Mouse (Mus musculus) cerebellum, postnatal 14 days (tissue): ENCODE measurements around the gene Lrrfip2.

Source experiments
- DNase-seq, 2 experiments: peaks; one replicate each; pipeline ENCODE4 v3.0.0; 2021; ENCODE audit warnings: mixed read lengths in 2 of 2

The Lrrfip2 gene

DNA sequence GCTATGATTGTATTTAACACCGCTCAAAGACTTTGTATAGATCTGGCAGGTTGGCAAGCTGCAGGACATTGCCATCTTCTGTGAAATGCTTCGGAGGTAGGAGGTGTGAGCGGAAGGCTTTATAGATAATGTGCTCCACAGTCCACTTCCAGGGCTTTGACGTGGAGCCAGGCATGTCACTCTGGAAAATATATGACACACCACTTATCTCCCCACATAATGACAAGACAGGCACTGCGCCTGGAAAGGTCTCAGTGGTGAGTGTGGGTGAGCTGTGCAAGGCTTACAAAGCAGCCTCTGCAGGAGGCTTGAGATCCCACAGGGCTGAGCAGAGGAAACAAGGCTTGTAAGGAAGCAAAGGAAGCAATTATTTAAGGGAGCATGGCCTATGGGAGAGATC, 111.1 kb downstream of the Lrrfip2 start:
- DNase-seq: no peak

- no peak for DNase-seq
Measured at GRCm38 (mm10) chr9:111234701-111235100, 117.3 kb downstream of the Lrrfip2 start.

DNA sequence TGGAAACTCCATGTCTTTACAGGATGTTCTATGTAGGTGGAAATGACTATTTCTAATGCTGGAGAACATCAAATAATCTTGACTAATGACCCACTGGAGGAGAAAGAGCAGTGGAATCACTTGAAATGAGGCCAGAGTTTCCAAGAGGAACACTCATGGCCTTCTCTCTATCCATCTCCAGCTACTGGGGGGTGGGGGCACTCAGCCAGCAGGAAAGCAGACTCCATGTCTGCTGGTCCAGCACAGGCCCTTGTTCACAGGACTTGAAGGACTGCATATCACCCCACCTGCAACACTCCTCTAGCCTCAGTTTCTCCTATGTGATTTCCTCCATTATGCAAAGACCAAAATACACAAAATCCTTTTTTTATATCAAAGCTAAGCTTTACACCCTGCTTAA, 120.3 kb downstream of the Lrrfip2 start:
- DNase-seq: peak; percentile 43 to 44

DNA sequence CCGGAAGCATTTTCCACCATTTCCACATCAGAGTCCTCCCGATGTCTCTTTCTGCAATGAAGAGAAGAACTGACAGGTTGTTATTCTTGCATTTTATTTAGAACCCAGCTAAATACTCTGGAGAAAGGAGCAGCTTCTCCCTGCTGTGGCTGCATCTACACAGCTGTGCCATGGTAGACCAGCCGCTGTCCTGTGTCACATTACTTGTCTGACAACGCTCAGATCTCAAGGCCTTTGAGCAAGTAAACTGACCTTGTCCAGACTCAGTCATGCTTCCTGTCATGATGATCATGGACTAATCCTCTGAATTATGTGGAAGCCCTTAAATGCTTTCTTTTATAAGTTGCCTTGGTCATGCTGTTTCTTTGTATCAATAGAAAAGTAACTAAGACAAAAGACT, 122.4 kb downstream of the Lrrfip2 start:
- no peak for DNase-seq

- no peak for DNase-seq
Measured at GRCm38 (mm10) chr9:111243384-111243783, 126.0 kb downstream of the Lrrfip2 start.

DNA sequence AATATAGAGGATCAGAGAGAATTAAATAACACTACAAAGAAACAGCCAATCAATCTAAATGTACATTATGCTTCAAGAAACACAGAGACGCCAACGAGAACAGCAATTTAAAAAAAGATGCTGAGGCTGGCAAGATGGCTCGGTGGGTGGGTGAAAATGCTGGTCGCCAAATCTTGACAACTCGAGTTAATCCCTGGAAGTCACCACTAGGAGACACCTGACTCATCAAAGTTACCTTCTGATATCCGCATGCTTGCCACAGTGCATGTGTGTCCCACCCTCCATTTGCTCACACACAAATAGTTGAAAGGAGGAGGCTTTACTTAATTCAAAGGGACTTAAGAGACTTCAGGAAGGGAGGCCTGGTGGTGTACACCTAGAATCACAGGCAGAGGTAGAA, 128.2 kb downstream of the Lrrfip2 start:
- no peak for DNase-seq

GRCm38 (mm10) chr9:111247682-111248246, 130.4 kb downstream of the Lrrfip2 start:
- peak in 1 of 2 experiments; percentile 29 for DNase-seq

GRCm38 (mm10) chr9:111252161-111252869, 134.9 kb downstream of the Lrrfip2 start:
- DNase-seq: no peak

- no peak for DNase-seq
Measured at GRCm38 (mm10) chr9:111260360-111260985, 143.1 kb downstream of the Lrrfip2 start.

GRCm38 (mm10) chr9:111261356-111261755, 144.0 kb downstream of the Lrrfip2 start:
- no peak for DNase-seq

DNA sequence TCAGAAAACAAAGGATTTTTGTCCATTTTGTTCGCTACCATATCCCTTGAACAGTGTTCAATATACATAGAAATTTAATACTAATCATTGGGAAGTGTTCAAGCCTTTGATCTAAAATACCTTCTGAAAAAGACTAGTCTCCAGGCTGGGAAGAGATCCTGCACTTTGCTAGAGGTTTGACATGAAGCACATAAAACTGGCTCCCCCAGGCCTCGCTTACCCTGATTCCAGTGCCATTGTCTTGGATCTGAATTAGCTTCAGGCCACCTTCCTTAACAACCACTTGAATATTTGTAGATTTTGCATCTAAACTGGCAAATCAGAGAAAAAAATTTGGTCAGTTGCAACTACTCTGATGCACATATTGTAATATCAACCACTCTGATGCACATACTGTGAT, 150.6 kb downstream of the Lrrfip2 start:
- no peak for DNase-seq

GRCm38 (mm10) chr9:111270606-111271005, 153.2 kb downstream of the Lrrfip2 start:
- no peak for DNase-seq

DNA sequence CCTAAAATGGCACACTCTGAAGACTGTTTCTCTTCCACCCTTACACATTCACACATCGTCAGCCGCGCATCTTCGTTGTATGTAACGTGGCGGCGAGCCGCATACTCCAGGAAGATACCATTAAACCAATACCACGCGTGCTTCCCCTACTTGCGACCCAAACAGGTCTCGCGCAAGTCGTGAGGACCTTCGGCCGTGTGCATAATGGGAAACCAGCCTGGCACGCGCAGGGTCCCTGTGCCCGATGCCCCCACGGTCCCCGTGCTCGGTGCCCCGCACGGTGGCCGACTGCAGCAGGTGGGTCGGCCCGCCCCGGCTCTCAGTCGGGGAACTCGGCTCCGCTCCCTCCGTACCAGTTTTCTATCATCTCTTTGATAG, 153.7 kb downstream of the Lrrfip2 start:
- DNase-seq: peak in 1 of 2 experiments; percentile 83

DNA sequence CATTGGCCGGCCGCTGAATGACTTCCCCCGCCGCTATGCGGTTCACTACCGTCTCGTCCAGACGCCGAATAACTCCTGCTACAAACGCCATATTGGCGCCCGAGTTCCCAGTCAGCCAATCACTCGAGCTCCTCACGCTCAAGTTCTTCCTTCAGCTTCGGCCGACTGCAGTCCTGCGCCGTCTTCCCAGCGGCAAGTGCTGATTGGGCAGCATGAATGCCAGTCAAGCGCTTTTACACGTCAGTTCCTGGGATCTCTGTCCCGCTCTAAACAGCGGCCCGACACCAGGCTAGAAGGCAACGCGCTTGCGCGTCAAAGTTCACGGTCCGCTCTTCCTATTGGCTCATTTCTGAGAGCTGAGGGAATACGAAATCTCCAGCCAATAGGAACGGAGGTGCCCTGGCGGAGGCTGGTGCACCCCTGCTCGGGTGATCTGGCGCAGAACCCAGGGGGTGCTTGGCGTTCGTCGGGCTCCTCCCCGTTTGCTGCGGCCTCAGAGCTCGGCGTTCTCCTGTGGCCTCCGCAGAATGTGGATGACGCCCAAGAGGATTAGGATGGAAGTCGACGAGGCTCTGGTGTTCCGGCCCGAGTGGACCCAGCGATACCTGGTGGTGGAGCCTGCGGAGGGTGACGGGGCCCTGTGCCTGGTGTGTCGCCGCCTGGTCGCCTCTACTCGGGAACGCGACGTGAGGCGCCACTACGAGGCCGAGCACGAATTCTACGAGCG, 154.2 kb downstream of the Lrrfip2 start, which contains the start of the genes Mlh1 and Epm2aip1:
Gene Mlh1, minus strand, starts transcription at position 358 of the 727 bp plus-strand sequence.
Gene Epm2aip1, plus strand, starts transcription at position 496 of the 727 bp plus-strand sequence.
- DNase-seq: peak; percentile 100

- peak in 1 of 2 experiments; percentile 48 for DNase-seq
Measured at GRCm38 (mm10) chr9:111272356-111272755, 155.0 kb downstream of the Lrrfip2 start.

DNA sequence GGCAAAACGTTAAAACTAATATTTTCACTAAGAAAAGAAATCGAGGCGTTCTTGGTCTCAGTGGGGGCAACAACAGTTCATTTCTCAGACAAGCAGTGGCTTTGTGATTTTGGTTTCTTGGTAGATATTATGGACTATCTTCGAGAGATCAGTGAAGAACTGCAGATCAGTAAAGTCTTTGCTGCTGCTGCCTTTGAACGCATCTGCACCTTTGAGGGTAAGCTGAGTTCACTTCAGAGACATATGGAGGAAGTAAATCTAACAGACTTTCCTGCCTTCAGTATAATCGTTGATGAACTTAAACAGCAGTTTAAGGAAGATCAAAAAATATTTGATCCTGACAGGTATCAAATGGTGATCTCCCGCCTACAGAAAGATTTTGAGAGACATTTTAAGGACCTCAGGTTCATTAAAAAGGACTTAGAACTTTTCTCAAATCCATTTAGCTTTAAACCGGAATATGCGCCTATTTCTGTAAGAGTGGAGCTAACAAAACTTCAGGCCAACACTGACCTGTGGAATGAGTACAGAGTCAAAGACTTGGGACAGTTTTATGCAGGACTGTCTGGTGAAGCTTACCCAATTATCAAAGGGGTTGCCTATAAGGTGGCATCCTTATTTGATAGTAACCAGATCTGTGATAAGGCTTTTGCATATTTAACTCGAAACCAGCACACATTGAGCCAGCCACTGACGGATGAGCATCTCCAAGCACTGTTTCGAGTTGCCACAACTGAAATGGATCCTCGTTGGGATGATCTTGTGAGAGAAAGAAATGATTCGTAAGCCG, 155.8 kb downstream of the Lrrfip2 start:
- DNase-seq: no peak

DNA sequence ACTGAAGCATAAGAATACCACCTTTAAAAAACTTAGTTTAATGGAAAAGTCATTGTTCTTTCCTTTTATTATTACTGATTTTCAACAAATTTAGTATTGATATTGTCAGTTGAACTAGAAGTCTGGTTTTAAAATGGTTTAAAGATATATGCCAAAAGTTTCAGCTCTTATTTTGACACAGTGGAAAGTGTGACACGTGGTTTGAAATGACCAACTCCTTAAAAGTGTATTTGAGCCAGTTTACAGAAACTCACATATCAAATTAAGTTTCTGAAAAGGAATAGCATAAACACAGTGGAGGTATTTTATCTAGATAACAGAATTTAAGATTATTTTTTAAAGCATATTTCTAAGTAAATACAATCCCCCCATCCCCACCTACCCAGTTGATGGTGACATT, 156.6 kb downstream of the Lrrfip2 start:
- no peak for DNase-seq

- no peak for DNase-seq
Measured at GRCm38 (mm10) chr9:111275156-111275555, 157.8 kb downstream of the Lrrfip2 start.
